Mouse (Mus musculus) limb, embryonic 15.5 days (tissue): ENCODE data around the gene Nps. TPM values are rescaled to one million over a fixed set of nuclear protein-coding genes. Genes with fewer than 3 reads are reported as not detected.

Experiments
- ATAC-seq: fragments of 200-750 bp; cut with Nextera tagmentation; 2 replicates; pipeline ENCODE4 v1.8.0; 2017; ENCODE audit warnings: low read depth, moderate TSS enrichment; ENCODE audit not compliant: insufficient number of reproducible peaks, low FRiP score, low TSS enrichment
- H3K27ac ChIP-seq: fragments of 300-500 bp; sonication (generic); 2 replicates; pipeline ENCODE4 v1.5.1; 2015; ENCODE audit warnings: moderate library complexity, mild to moderate bottlenecking, inconsistent platforms
- H3K27me3 ChIP-seq: fragments of 300-500 bp; sonication (generic); 2 replicates; pipeline ENCODE4 v1.6.1; 2015; ENCODE audit warnings: inconsistent platforms
- H3K36me3 ChIP-seq: fragments of 300-500 bp; sonication (generic); 2 replicates; pipeline ENCODE4 v1.6.1; 2015; ENCODE audit warnings: inconsistent platforms
- H3K4me1 ChIP-seq: fragments of 300-500 bp; sonication (generic); 2 replicates; pipeline ENCODE4 v1.6.1; 2015; ENCODE audit warnings: inconsistent platforms
- H3K4me2 ChIP-seq: fragments of 300-500 bp; sonication (generic); 2 replicates; pipeline ENCODE4 v1.6.1; 2015; ENCODE audit warnings: mild to moderate bottlenecking, inconsistent platforms
- H3K4me3 ChIP-seq: fragments of 300-500 bp; sonication (generic); 2 replicates; pipeline ENCODE4 v1.5.1; 2015; ENCODE audit warnings: mild to moderate bottlenecking, inconsistent platforms
- H3K9ac ChIP-seq: fragments of 300-500 bp; sonication (generic); 2 replicates; pipeline ENCODE4 v1.6.1; 2015; ENCODE audit warnings: inconsistent platforms
- H3K9me3 ChIP-seq: fragments of 300-500 bp; sonication (generic); 2 replicates; pipeline ENCODE4 v1.6.1; 2016; ENCODE audit warnings: inconsistent platforms
- whole genome bisulfite sequencing: fragments of 180-500 bp; shearing (Covaris S2); methylation state at CpG from one replicate; pipeline ENCODE4 v1.1.7; 2015; 5-methylcytosine and 5-hydroxymethylcytosine counted together
- polyA plus RNA-seq: library from polyadenylated mRNA; unstranded; fragments of >200 nt; fragmentation: Nextera tagmentation; extraction: Ambion mirVana; gene quantifications from 2 replicates; pipeline ENCODE4 v1.2.1, GENCODE M21; 2015

The Nps gene
- polyA plus RNA-seq, 1 experiment from 2014 or later = 0.37 TPM

GRCm38 (mm10) chr7:135246386-135246785 is 12.1 kb upstream of the Nps start:
- WGBS = 83% methylated on average over 5 of the region's 5 CpGs
- Histone ChIP-seq H3K27me3 (no peaks in the 10 kb centered on the region), H3K9ac (no peak overlapping the region), H3K4me2 (no peak overlapping the region), H3K36me3 (no peaks in the 10 kb centered on the region), H3K27ac (no peak overlapping the region), H3K9me3 (no peaks in the 10 kb centered on the region), H3K4me3 (no peak overlapping the region), H3K4me1 (no peaks in the 10 kb centered on the region)
- ATAC-seq = no peak

DNA sequence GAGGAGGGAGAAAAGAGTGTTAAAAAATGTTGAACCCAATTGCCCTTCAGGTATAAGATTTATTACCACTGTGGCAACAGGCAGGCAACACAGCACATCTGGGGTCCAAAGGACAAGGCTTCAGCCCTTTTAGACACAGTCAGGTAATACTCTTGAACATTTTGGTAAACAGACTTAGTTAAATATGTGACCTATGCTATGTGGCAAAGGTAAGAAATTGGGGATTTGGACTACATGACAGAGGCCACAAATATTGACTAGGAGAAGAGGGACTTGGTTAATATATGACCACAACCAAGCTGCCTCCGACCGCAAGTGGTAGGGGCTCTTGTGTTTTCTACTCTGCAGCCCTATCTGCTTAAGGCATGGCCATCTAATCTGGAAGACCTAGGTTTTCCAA is 5.3 kb upstream of the Nps start:
- Histone ChIP-seq H3K27me3 (no peaks in the 10 kb centered on the region), H3K36me3 (no peaks in the 10 kb centered on the region), H3K4me1 (no peaks in the 10 kb centered on the region), H3K27ac (no peak overlapping the region), H3K4me2 (no peak overlapping the region), H3K4me3 (no peak overlapping the region), H3K9me3 (no peaks in the 10 kb centered on the region), H3K9ac (no peak overlapping the region)
- no peak for ATAC-seq
- 96% methylated on average over 2 of the region's 2 CpGs for WGBS

GRCm38 (mm10) chr7:135254423-135254822 is 4.1 kb upstream of the Nps start:
- Histone ChIP-seq H3K4me3 (no peak overlapping the region), H3K4me1 (no peaks in the 10 kb centered on the region), H3K4me2 (no peak overlapping the region), H3K36me3 (no peaks in the 10 kb centered on the region), H3K27ac (no peak overlapping the region), H3K27me3 (no peaks in the 10 kb centered on the region), H3K9ac (no peak overlapping the region), H3K9me3 (no peaks in the 10 kb centered on the region)
- 78% methylated on average over 2 of the region's 2 CpGs for WGBS
- no peak for ATAC-seq

- Histone ChIP-seq H3K27ac (no peak overlapping the region), H3K4me2 (no peak overlapping the region), H3K4me1 (no peaks in the 10 kb centered on the region), H3K36me3 (no peaks in the 10 kb centered on the region), H3K9ac (no peak overlapping the region), H3K27me3 (no peaks in the 10 kb centered on the region), H3K9me3 (no peaks in the 10 kb centered on the region), H3K4me3 (no peak overlapping the region)
- WGBS = 69% methylated on average over 5 of the region's 5 CpGs
- ATAC-seq = no peak
These were observed 12.5 kb downstream of the Nps start for GRCm38 (mm10) chr7:135271011-135271410.

- H3K4me2 ChIP-seq = no peak overlapping the region
- WGBS = 92% methylated on average over 3 of the region's 3 CpGs
- H3K9ac ChIP-seq = no peak overlapping the region
- H3K27me3 ChIP-seq = no peaks in the 10 kb centered on the region
- no peak overlapping the region for H3K4me3 ChIP-seq
- H3K27ac ChIP-seq = no peak overlapping the region
- no peaks in the 10 kb centered on the region for H3K9me3 ChIP-seq
- H3K36me3 ChIP-seq = no peaks in the 10 kb centered on the region
- no peaks in the 10 kb centered on the region for H3K4me1 ChIP-seq
- ATAC-seq = no peak
These were observed 24.7 kb downstream of the Nps start for GRCm38 (mm10) chr7:135283212-135283611.

- Histone ChIP-seq H3K36me3 (no peaks in the 10 kb centered on the region), H3K9me3 (no peaks in the 10 kb centered on the region), H3K27me3 (no peaks in the 10 kb centered on the region), H3K4me1 (no peaks in the 10 kb centered on the region), H3K4me2 (no peak overlapping the region), H3K27ac (no peak overlapping the region), H3K4me3 (no peak overlapping the region), H3K9ac (no peak overlapping the region)
- ATAC-seq = no peak
- 86% methylated on average over 3 of the region's 3 CpGs for WGBS
These were observed 31.5 kb downstream of the Nps start for GRCm38 (mm10) chr7:135289976-135290375.

DNA sequence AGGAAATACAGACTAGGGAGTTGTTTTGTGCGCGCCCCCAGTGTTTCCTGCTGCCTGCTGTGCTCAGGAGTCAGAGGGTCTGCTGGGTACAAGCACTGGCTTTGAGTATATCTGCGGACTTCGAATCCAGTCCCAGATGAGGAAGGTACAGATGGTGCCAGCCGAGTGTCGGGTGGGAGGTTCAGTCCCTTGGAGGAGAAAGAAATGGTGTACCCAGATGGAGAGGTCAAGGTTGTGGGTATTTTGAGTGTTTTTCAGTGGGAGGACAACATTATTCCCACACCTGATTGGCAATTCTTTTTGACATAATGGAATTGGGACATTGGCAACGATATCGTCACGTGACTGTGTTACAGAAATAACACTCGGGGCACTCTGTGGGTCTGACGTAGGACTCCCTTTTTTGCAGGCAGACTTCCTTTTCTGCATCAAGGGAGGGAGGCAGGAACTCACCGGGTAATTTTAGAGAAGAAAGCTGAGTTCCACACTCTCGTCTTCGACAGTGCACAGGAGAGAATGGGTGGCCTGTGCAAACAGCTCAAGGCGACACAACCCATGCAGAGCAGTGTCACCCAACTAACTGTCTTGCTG is 33.2 kb downstream of the Nps start:
- Histone ChIP-seq H3K27me3 (no peaks in the 10 kb centered on the region), H3K4me3 (no peak overlapping the region), H3K9ac (no peak overlapping the region), H3K36me3 (no peaks in the 10 kb centered on the region), H3K4me2 (no peak overlapping the region), H3K4me1 (no peaks in the 10 kb centered on the region), H3K9me3 (no peaks in the 10 kb centered on the region), H3K27ac (no peak overlapping the region)
- WGBS = 80% methylated on average over 15 of the region's 15 CpGs
- ATAC-seq = no peak

DNA sequence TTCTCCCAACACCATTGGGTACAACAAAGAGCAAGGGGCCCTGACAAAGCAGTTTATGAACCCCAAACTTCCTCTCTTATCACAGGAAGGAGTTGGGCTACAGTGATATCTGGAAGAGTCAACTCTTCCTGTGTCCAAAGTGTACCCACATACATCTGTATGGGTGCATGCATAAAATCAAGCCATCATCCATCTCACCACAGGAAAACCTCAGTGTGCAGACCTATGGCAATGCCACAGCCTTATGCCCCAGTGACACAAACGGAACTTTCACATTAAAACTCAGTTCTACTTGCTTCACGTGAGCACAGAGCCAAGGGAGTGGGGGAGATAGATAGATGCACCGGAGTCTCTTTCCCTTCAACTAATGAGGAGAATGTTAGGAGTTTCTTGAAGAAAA is 36.0 kb downstream of the Nps start:
- Histone ChIP-seq H3K4me1 (no peaks in the 10 kb centered on the region), H3K27me3 (no peaks in the 10 kb centered on the region), H3K36me3 (no peaks in the 10 kb centered on the region), H3K9me3 (no peaks in the 10 kb centered on the region), H3K9ac (no peak overlapping the region), H3K27ac (no peak overlapping the region), H3K4me3 (no peak overlapping the region), H3K4me2 (no peak overlapping the region)
- ATAC-seq = no peak
- WGBS = 82% methylated on average over 3 of the region's 3 CpGs

DNA sequence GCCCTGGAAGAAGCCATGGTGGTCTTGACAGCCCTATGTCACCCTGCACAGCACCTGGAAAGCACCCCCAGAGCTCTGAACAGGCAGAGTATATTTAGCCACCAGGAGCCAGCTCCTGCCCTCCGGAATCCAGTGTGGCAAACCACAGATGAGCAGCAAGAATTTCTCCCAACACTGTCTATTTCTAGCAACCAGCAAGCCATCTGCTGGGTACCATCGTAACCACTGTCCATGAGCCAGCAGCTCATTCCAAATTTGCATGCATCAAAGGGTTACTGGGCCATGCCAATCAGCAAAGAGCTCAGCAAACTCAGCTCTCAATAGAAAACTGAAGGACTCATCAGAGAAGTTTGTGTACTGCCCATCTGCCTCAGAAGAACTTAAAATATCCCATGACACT is 46.0 kb downstream of the Nps start:
- H3K4me1 ChIP-seq = no peaks in the 10 kb centered on the region
- no peaks in the 10 kb centered on the region for H3K9me3 ChIP-seq
- no peak overlapping the region for H3K27ac ChIP-seq
- no peak overlapping the region for H3K4me2 ChIP-seq
- H3K9ac ChIP-seq = no peak overlapping the region
- H3K4me3 ChIP-seq = no peak overlapping the region
- no peak for ATAC-seq
- WGBS = 85% methylated on average over 2 of the region's 2 CpGs
- H3K36me3 ChIP-seq = no peaks in the 10 kb centered on the region
- no peaks in the 10 kb centered on the region for H3K27me3 ChIP-seq

Other genes starting within 250 kb of the Nps start
- gene Foxi2, start 151.6 kb downstream of the Nps start, polyA plus RNA-seq = not detected in 2 replicates